Mouse (Mus musculus): ENCODE results near the gene Setx.

DNA sequence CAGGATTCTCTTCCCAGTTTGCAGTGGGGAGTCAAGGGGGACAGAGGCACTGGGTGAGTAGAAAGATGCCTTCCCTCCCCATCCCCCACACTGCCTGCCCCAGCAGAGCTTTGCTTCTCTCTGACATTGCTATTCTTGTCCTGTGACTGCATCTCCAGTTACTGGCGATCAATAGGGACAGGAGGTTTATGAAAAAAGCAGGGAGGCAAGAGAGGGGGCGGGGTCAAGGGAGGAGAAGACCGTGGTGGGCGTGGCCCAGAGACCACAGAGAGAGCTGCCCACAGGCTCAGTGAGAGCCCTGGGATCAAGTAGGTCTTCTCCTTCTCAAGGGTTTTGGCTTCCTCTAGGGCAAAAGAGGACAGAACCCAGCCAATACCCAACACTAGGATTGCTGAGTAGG lies 98.3 kb downstream of the Setx start:
- no peak for TF ChIP-seq CTCF (IDR thresholded peaks at IDR 0.05; ENCODE audit: low read depth, low read length)
- TF ChIP-seq POLR2A (IDR thresholded peaks at IDR 0.05; ENCODE audit: insufficient read depth, low read length), result no peak

All from ES-Bruce4 (cell line).